Mouse (Mus musculus) monocyte, adult 5-6 weeks (primary cell): ENCODE results near the gene Foxp1. TPM values are rescaled to one million over a fixed set of nuclear protein-coding genes. Genes with fewer than 3 reads are reported as not detected.

Experiments used
- ATAC-seq: fragments of 153-309, 156-312 bp; replicated peaks from 2 replicates; pipeline ENCODE4 v1.8.0; 2017; ENCODE audit warnings: mild to moderate bottlenecking; ENCODE audit not compliant: low TSS enrichment, insufficient number of reproducible peaks, severe bottlenecking, poor library complexity, low FRiP score
- total RNA-seq: library from RNA; stranded (forward); fragments of 200-1000, 200-491, 200-594 nt; gene quantifications from 3 replicates; pipeline ENCODE4 v1.2.3, GENCODE M21; 2017

Foxp1 gene
- total RNA-seq, 1 experiment from 2014 or later: 75.1 TPM

DNA sequence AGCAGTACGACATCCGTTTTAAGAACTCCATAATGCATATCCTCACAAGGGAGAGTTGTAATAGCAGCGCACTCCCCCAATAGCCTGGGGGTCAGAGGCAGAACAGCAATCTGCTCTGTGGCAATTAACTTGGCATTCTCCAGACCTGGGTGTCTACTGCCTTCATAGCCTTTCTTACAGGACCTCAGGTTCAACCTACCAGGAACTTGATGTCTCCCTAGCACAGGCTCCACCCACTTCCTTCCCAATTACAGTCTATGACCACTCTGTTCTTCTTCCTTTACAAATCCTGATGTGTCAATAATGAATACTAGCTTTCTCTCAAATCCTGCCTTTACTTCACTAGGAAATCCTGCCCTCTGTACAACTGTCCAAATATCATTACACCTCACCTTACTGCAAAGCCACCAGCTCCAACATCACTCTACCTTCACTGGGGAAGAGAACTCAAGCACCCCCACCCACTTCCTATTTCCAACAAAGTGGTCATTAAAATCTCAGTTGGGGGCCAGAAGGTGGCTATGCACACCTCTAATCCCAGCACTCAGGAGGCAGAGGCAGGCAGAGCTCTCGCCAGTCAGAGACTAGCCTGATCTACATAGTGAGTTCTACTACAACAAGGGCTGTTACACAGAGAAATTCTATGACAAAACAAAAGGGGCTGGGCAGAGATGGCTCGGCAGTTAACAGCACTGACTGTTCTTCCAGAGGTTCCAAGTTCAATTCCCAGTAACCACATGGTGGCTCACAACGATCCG, 68.6 kb downstream of the Foxp1 start:
- ATAC-seq: no peak

- peak; percentile 68 for ATAC-seq
These were observed 69.8 kb downstream of the Foxp1 start for GRCm38 (mm10) chr6:99452638-99453185.

- ATAC-seq: no peak
These were observed 71.0 kb downstream of the Foxp1 start for GRCm38 (mm10) chr6:99451479-99451878.

DNA sequence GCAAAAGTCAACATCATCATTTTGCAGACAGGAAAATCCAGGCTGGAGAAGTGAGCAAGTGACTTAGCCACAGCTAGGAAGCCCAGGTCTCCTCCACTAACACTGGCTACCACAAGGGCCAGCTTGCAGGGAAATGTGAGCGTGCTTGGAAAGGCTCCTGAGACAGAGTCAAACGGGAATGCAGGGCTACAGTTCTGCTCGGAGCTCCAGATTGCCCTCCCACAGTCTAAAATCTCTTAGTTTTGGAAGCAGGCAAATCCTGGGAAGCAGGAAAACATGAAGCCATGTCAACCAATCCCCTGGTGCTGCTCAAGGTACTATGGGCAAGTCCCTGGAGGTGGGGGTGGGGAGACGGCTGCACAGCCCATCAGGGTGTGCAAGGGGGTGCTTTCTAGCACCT, 75.1 kb downstream of the Foxp1 start:
- no peak for ATAC-seq

GRCm38 (mm10) chr6:99446801-99447415, 75.6 kb downstream of the Foxp1 start:
- no peak for ATAC-seq

DNA sequence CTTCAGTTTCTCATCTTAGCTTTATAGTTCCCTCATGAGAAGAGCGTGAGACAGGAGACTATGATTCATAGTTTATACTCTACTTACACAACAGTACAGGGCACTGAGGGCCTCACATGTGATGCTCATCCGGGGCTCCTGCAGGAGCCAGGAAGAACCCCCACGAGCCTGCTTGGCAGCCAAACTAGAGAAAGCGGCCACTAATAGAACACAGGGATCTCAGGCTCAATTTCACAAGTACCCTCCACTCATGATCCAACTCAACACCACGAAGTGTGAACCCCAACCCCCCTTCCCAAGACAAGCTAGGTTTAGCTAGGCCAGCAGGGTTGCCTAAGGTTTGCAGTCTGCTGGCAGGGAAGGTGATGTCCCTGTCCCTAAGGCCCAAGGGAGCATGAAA, 79.1 kb downstream of the Foxp1 start:
- peak; percentile 60 for ATAC-seq

DNA sequence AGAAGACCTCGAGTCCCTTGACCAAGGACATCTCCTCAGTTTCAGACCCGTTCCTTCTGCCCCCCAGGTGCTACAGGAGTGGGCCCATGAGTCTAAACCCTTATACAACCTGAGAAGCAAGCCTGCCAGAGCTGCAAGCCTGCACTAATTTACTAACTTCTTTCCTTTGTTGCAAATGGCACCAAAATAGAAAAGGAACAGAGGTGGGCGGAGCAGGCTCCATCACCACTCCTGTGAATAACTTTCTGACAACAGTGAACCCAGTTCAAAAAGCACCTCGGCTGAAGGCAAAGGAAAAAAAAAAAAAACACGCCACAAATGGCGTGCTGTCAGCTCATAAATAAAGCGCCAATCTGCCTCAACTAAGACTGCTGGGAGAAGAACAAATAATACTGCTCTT, 81.4 kb downstream of the Foxp1 start:
- no peak for ATAC-seq

DNA sequence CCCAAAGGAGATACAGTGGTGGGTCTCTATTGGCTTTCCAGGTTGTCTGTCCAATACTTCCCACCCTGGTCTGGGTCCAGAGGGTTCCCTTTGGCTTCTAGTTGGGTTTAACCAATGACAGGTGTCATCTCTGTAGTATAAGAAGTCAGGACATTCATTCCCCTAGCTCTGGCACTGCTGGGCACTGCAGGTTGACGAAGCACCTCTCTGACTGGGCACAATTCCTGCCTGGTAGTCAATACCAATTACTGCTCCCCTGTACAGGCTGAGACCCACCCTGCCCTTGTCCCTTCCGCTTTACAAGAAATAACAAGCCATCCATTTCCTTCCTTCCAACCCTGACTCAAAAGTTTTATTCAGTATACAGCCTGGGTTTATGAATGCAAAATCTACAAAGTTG, 81.9 kb downstream of the Foxp1 start:
- ATAC-seq: no peak

DNA sequence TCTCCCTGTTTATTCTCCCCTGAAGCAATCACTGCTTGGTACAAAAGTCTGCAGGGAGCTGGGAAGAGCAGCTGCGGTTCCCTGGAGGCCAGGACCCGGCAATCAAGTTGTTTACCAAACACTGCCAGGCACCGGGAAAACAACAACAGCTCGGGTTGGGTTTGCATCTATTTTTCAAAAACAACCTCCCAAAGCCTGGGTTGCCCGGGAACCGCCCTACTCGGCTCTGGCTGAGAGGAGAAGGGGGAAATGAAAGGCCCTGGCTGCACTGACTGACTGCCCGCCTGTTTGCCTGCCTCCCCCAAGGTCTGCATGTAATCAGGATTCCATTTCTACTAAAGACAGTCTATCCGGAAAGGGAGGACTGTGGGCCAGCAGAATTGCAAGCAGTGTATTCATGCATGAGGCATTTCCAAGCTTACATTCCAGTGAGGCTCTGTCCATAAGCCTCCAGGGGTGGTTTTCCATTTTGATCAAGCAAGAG, 82.6 kb downstream of the Foxp1 start:
- 0 out of 2 replicates have a peak, but pooled peaks have one; percentile 10 for ATAC-seq

- no peak for ATAC-seq
These were observed 83.2 kb downstream of the Foxp1 start for GRCm38 (mm10) chr6:99439214-99439877.

DNA sequence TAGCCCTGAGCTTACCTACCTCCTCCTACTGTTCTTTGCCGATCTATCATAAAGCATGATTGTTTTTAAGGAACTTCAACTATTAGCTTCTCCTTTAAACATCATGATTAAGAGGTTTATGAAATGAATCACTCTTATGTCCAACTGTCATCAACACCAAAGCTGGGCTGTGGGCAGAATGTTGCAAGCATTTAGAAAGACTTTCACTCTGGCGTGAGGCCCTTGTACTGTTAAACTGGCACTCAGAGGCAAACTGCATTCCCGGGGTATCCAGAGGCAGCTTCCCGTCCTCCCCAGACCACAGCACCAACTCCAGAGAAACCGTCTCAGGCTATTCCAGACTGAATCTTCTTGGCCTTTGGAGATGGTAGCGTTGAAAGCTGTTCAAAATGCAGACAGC, 86.2 kb downstream of the Foxp1 start:
- peak; percentile 67 for ATAC-seq

DNA sequence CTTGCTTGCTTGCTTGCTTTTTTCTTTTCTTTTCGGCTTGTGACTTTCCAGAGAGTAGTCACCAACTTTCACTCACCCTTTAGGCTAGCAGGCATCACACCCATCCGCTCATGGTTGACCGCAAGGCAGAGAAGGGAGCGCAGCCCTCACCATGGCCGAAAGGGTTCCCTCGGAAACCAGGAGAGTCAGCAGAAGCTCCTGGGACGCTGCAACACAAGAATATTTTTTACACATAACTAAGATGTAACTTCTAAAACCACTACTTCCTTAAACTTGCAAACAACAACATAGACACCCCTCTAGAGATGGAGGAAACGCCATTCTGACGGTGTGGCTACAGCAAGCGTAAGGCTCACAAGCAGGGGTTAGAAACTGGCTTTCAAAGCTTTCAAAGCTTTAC, 87.4 kb downstream of the Foxp1 start:
- ATAC-seq: peak; percentile 87

GRCm38 (mm10) chr6:99433006-99433405, 89.5 kb downstream of the Foxp1 start:
- no peak for ATAC-seq

DNA sequence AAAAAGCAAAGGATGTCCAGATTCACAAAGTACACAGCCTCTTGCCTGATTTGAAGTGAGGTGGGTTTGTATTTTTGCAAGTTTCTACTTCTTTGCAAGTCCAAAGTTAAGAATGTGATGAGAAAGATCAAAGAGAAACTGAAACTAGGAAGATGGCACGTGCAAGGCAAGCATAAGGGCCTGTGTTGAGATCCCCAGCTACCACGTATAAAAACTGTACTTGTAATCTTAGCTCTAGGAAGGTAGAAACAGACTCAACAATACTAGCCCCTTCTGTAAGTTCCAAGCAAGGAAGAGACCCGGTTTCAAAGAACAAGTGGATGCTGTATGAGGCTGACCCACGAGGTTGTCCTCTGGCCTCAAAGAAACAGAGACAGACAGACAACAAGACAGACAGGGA, 90.6 kb downstream of the Foxp1 start:
- no peak for ATAC-seq

DNA sequence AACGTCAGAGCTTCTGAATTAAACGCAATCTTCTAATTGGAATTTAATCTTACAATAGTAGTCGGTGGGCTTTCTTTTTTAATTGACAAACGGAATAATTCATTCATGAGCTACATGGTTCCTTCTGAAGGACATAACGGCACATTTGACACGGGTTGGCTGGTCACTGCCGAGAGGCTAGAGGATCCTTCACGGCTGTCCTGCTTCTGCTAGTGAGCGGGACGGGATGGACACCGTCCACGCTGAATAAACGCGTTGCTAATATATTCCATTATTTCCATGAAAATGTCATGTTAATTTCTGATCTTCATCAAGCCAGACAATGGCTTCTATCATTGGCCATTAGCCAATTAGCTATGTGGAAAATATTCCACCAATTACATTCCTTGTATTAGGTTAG, 92.0 kb downstream of the Foxp1 start:
- ATAC-seq: no peak

GRCm38 (mm10) chr6:99429378-99430131, 93.0 kb downstream of the Foxp1 start:
- ATAC-seq: no peak

DNA sequence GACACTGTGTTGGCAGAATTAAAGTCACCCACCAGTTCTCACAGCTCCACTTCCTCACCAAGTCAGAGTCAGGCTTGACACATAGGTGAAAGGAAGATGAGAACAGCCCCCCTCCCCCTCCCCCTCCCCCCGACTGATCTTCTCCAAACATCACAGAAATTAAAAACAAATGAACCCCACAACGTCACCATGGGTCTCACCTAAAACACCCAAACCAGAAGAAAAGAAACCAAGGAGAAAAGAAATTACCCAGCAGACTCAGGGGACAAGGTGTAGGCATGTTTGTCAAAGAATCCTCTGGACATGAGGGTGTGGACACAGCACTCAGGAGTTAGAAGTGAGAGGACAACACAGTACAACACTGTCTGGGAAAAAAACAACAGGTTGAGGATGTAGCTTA, 93.6 kb downstream of the Foxp1 start:
- ATAC-seq: no peak

DNA sequence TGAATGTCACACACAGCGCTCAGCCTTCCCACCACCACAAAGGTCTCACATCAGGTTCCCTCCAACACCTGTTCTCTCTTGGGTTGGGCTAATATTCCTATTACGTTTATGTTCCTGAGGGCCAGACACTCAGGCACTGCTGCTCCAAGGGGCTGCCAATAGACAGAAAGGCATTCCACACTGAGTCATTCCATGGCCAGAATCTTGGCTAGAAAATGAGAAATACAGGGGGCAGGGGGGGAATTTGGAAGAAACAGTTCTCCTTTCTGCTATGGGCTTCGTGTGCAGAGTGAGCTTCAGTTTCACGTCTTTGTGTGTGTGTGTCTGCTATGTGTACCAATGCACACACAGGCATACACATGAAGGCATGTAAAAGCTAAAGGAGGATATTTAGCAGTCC, 95.2 kb downstream of the Foxp1 start:
- ATAC-seq: no peak

- no peak for ATAC-seq
These were observed 97.5 kb downstream of the Foxp1 start for GRCm38 (mm10) chr6:99425044-99425443.
